Mouse (Mus musculus) CH12.LX (cell line): Measurements from ENCODE around the gene Ugcg. TPM values are rescaled to one million over a fixed set of nuclear protein-coding genes. Genes with fewer than 3 reads are reported as not detected.

Source experiments
- DNase-seq: peaks from one replicate; pipeline ENCODE4 v3.0.0-alpha.2; 2013; ENCODE audit errors: extremely low read depth
- H3K27ac ChIP-seq: 2 replicates; pipeline ENCODE4 v1.5.1; 2012; ENCODE audit warnings: low read depth, mild to moderate bottlenecking, control low read depth, moderate library complexity; ENCODE audit not compliant: insufficient read depth
- H3K27me3 ChIP-seq: replicated peaks from 2 replicates; pipeline ENCODE3; 2012; ENCODE audit warnings: inconsistent platforms
- H3K36me3 ChIP-seq, 2 experiments: replicated peaks in 1 of 2; 2 replicates each; pipeline versions ENCODE3 to v1.6.1; 2012; ENCODE audit warnings: inconsistent platforms in 1 of 2, low read length in 1 of 2, mild to moderate bottlenecking in 1 of 2, mixed read lengths in 1 of 2, moderate library complexity in 1 of 2; ENCODE audit not compliant: control insufficient read depth in 1 of 2, insufficient read depth in 1 of 2
- H3K4me1 ChIP-seq, 2 experiments: 2 replicates each; pipeline ENCODE4 v1.6.1; 2012; ENCODE audit warnings: inconsistent platforms in 1 of 2, moderate library complexity in 1 of 2; ENCODE audit not compliant: insufficient read depth in 2 of 2, control insufficient read depth in 1 of 2
- H3K4me2 ChIP-seq: 2 replicates; pipeline ENCODE4 v1.6.1; 2012; ENCODE audit warnings: low read depth, mild to moderate bottlenecking, control low read depth; ENCODE audit not compliant: poor library complexity, insufficient read depth, severe bottlenecking
- H3K4me3 ChIP-seq, 3 experiments: fragments of 150-350 bp in 1 of 3; sonication (generic) in 1 of 3; replicated peaks in 1 of 3; 2 replicates each; pipeline versions ENCODE3 to v1.5.1; 2011 to 2012; ENCODE audit warnings: low read depth in 2 of 3, low read length in 2 of 3, mild to moderate bottlenecking in 2 of 3, moderate library complexity in 2 of 3, control low read depth in 1 of 3, improper control_type of control experiment in 1 of 3, inconsistent platforms in 1 of 3, mixed read lengths in 1 of 3; ENCODE audit not compliant: poor library complexity in 1 of 3
- H3K79me2 ChIP-seq: replicated peaks from 2 replicates; pipeline ENCODE4 v1.6.1; 2012; ENCODE audit warnings: mild to moderate bottlenecking, moderate library complexity; ENCODE audit not compliant: control insufficient read depth, poor library complexity, insufficient read depth, severe bottlenecking; ENCODE audit errors: extremely low read depth
- H3K9ac ChIP-seq: 2 replicates; pipeline ENCODE4 v1.6.1; 2012; ENCODE audit warnings: low read depth, mild to moderate bottlenecking, control low read depth, moderate library complexity; ENCODE audit not compliant: insufficient read depth
- H3K9me3 ChIP-seq: replicated peaks from 2 replicates; pipeline ENCODE3; 2012; ENCODE audit warnings: low read length, inconsistent platforms, mixed read lengths
- BHLHE40 ChIP-seq: IDR thresholded peaks from 2 replicates; pipeline ENCODE4 v1.6.1; 2011; ENCODE audit warnings: mild to moderate bottlenecking, low read depth, low read length, improper control_type of control experiment
- CHD1 ChIP-seq: IDR thresholded peaks from 2 replicates; pipeline ENCODE4 v1.6.1; 2012; ENCODE audit warnings: low read depth, low read length, improper control_type of control experiment, inconsistent platforms
- CTCF ChIP-seq, 2 experiments: IDR thresholded peaks in 1 of 2; conservative IDR thresholded peaks in 1 of 2; 2 replicates each; pipeline ENCODE4 v1.5.1; 2011 to 2012; ENCODE audit warnings: low read depth in 2 of 2, low read length in 2 of 2, improper control_type of control experiment in 1 of 2, inconsistent platforms in 1 of 2, mild to moderate bottlenecking in 1 of 2, moderate library complexity in 1 of 2
- ELF1 ChIP-seq: IDR thresholded peaks from 2 replicates; pipeline ENCODE4 v1.6.1; 2014; ENCODE audit warnings: low read depth, mild to moderate bottlenecking, inconsistent platforms, low read length, improper control_type of control experiment
- EP300 ChIP-seq: IDR thresholded peaks from 2 replicates; pipeline ENCODE4 v1.6.1; 2011; ENCODE audit warnings: low read length, improper control_type of control experiment
- ETS1 ChIP-seq: conservative IDR thresholded peaks from 2 replicates; pipeline ENCODE4 v1.6.1; 2012; ENCODE audit warnings: low read depth, mild to moderate bottlenecking, inconsistent platforms, low read length, improper control_type of control experiment, moderate library complexity
- IRF4 ChIP-seq: IDR thresholded peaks from 2 replicates; pipeline ENCODE4 v1.6.1; 2014; ENCODE audit warnings: low read depth, mild to moderate bottlenecking, inconsistent platforms, low read length, improper control_type of control experiment
- MXI1 ChIP-seq: IDR thresholded peaks from 2 replicates; pipeline ENCODE4 v1.6.1; 2011; ENCODE audit warnings: mild to moderate bottlenecking, low read depth, low read length, improper control_type of control experiment
- NELFE ChIP-seq: IDR thresholded peaks from 2 replicates; pipeline ENCODE4 v1.6.1; 2011; ENCODE audit warnings: low read depth, low read length, improper control_type of control experiment
- NRF1 ChIP-seq: IDR thresholded peaks from 2 replicates; pipeline ENCODE4 v1.6.1; 2014; ENCODE audit warnings: low read depth, mild to moderate bottlenecking, inconsistent platforms, low read length, improper control_type of control experiment, moderate library complexity
- POLR2A ChIP-seq: IDR thresholded peaks from 2 replicates; pipeline ENCODE4 v1.6.1; 2011; ENCODE audit warnings: low read depth, mild to moderate bottlenecking, improper control_type of control experiment, low read length
- RAD21 ChIP-seq: IDR thresholded peaks from 2 replicates; pipeline ENCODE4 v1.6.1; 2011; ENCODE audit warnings: low read depth, mild to moderate bottlenecking, low read length, improper control_type of control experiment, moderate library complexity
- SIN3A ChIP-seq: IDR thresholded peaks from 2 replicates; pipeline ENCODE4 v1.6.1; 2012; ENCODE audit warnings: low read length, improper control_type of control experiment, inconsistent platforms
- TCF12 ChIP-seq: IDR thresholded peaks from 2 replicates; pipeline ENCODE4 v1.6.1; 2014; ENCODE audit warnings: low read depth, mild to moderate bottlenecking, inconsistent platforms, low read length, improper control_type of control experiment
- UBTF ChIP-seq: IDR thresholded peaks from 2 replicates; pipeline ENCODE4 v1.6.1; 2012; ENCODE audit warnings: low read depth, mild to moderate bottlenecking, inconsistent platforms, low read length, improper control_type of control experiment, moderate library complexity
- ZMIZ1 ChIP-seq: IDR thresholded peaks from 2 replicates; pipeline ENCODE4 v1.6.1; 2012; ENCODE audit warnings: low read depth, mild to moderate bottlenecking, inconsistent platforms, low read length, improper control_type of control experiment
- dilution Hi-C: fragments of 300-500 bp; cut with MboI; formaldehyde crosslinking; loops from 2 replicates; pipeline ENCODE4 v1.14.3; 2020; ENCODE audit warnings: low sequenced_read_pairs; ENCODE audit not compliant: extremely low pct_unique_long_range_greater_than_20kb, extremely low pct_ligation_motif_present
- in situ Hi-C: fragments of 300-500 bp; cut with MboI; formaldehyde crosslinking; loops from 3 replicates; pipeline ENCODE4 v1.14.3; 2019; ENCODE audit warnings: low sequenced_read_pairs, low pct_ligation_motif_present, low pct_unique_long_range_greater_than_20kb, mixed read lengths
- polyA plus RNA-seq: library from polyadenylated mRNA; unstranded; fragments of >175 nt; gene quantifications from 2 replicates; pipeline ENCODE4 v1.2.1, GENCODE M21; 2012; ENCODE audit warnings: low read depth; ENCODE audit not compliant: insufficient read length
- total RNA-seq, 2 experiments: library from RNA; depleted of rRNA; stranded (reverse); fragments of 300-350 nt in 1 of 2; fragments of >200 nt in 1 of 2; gene quantifications; 2 replicates each; pipeline ENCODE4 v1.2.3; 2012 to 2014

The Ugcg gene
- total and polyA plus RNA-seq, 3 experiments = 25.8 to 69.5 (median 28.7) TPM

DNA sequence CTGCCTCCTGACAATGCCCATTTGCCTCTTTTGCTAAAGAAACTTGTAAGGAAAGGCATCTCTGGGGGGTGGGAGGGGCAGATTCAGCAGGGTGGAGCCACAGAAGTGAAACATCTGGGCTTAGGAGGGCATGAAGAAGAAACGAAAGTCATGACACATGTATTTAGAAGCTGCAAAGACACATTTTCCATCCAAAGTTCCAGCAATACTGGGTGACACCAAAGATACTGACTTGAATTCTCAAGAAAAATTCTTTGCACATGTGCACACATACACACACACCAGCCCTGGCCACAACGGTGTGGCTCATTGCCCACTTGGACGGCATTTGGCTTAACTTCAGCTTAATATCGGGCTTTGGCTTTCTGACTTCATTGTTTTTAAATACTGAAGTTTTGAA, 35.8 kb downstream of the Ugcg start (continued):
- TF ChIP-seq TCF12 = peak; percentile 56
- peak; percentile 83 for TF ChIP-seq ETS1
- no peak for TF ChIP-seq ZMIZ1

GRCm38 (mm10) chr4:59227047-59227446, 38.0 kb downstream of the Ugcg start:
- Histone ChIP-seq H3K4me2 (no peak overlapping the region), H3K9ac (no peak overlapping the region), H3K9me3 (no peaks in the 10 kb centered on the region), H3K4me1 (peaks cover 2 to 27% of the 10 kb centered on the region in 2 experiments; a peak in 2 of 4 replicates), H3K27ac (no peak overlapping the region), H3K36me3 (peaks cover 6 to 23% of the 10 kb centered on the region in 2 experiments), H3K27me3 (no peaks in the 10 kb centered on the region), H3K79me2 (no peaks in the 10 kb centered on the region), H3K4me3 (no peak overlapping the region)
- in situ Hi-C loops = no loop called here
- dilution Hi-C loops = no loop called here
- TF ChIP-seq SIN3A = no peak
- no peak for DNase-seq

DNA sequence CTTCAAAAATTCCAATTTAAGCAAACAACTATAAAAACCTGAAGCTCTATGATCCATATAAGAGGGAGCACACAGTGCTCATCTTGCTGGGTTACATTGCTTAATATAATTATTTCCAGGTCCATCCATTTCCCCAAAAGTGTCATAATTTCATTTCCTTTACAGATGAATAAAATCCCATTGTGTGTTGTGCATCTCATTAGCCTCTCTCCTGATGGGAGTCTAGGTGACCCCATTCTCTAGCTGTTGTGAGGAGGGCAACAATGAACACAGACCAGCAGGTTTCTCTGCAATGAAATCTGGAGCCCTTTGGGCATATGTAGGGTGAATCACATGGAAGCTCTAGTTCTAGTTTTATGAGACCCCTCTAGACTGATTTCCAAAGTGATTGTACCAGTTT, 39.9 kb downstream of the Ugcg start:
- Histone ChIP-seq H3K9ac (no peak overlapping the region), H3K4me2 (no peak overlapping the region), H3K79me2 (no peaks in the 10 kb centered on the region), H3K27me3 (no peaks in the 10 kb centered on the region), H3K4me3 (no peak overlapping the region), H3K36me3 (peaks cover 0 to 8% of the 10 kb centered on the region in 2 experiments), H3K4me1 (peaks cover 2 to 23% of the 10 kb centered on the region in 2 experiments; a peak in 2 of 4 replicates), H3K9me3 (no peaks in the 10 kb centered on the region), H3K27ac (no peak overlapping the region)
- dilution Hi-C loops = no loop called here
- no peak for DNase-seq
- in situ Hi-C loops = no loop called here
- no peak for TF ChIP-seq NRF1
- TF ChIP-seq BHLHE40 = no peak
- TF ChIP-seq RAD21 = no peak
- no peak for TF ChIP-seq ZMIZ1
- TF ChIP-seq CTCF (conservative IDR thresholded peaks at IDR 0.05 in 1 of 2, IDR thresholded peaks at IDR 0.05 in 1 of 2; ENCODE audit: low read depth in 2 of 2, low read length in 2 of 2) = no peak

DNA sequence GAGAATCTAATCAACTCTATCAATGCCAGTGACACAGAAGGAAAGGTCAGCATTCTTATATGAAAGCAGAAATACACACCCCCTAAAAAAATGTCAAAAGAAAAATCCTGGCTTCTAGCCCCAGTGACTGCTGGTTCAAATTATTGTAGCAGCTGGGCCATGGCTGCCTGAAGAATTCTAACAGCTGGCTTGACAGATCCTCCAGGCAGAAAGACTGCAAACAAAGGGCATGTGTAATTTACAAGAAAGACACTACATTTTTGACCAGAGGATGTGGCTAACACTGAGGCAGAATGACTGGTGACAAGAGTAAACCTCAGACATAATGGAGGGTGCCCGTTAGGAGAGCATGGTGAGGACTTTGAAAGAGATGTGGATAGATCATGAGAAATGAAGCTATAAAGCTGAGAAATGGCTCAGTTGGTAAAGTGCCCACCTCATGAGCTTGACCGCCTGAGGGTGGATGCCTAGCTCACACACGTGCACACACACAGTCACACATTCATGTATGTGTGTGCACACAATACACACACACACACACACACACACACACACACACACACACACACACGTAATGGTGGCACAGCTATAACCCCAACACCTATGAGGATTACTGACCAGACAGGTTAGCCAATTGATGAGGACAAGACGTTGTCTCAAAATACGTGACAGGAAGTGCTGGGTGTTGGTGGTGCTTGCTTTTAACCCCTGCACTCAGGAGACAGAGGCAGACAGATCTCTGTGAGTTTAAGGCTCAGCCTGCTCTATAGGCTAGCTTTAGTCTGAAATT, 42.4 kb downstream of the Ugcg start:
- H3K4me2 ChIP-seq = no peak overlapping the region
- no peak for TF ChIP-seq MXI1
- no peak for TF ChIP-seq EP300
- no peak for TF ChIP-seq CTCF (conservative IDR thresholded peaks at IDR 0.05 in 1 of 2, IDR thresholded peaks at IDR 0.05 in 1 of 2; ENCODE audit: low read depth in 2 of 2, low read length in 2 of 2)
- no peak for TF ChIP-seq NELFE
- no peak for TF ChIP-seq ELF1
- TF ChIP-seq SIN3A = no peak
- TF ChIP-seq IRF4 = no peak
- no peak for TF ChIP-seq BHLHE40
- TF ChIP-seq UBTF = no peak
- no peak for TF ChIP-seq POLR2A
- TF ChIP-seq CHD1 = no peak
- no peak for TF ChIP-seq ZMIZ1
- H3K27ac ChIP-seq = no peak overlapping the region
- DNase-seq = no peak
- H3K79me2 ChIP-seq = no peaks in the 10 kb centered on the region
- peaks cover 2 to 3% of the 10 kb centered on the region in 2 experiments; a peak in 1 of 4 replicates for H3K4me1 ChIP-seq
- H3K4me3 ChIP-seq = no peak overlapping the region
- H3K36me3 ChIP-seq = peaks cover 0 to 3% of the 10 kb centered on the region in 2 experiments
- dilution Hi-C loops (no loop called here), in situ Hi-C loops (no loop called here)
- H3K9me3 ChIP-seq = no peaks in the 10 kb centered on the region
- H3K9ac ChIP-seq = no peak overlapping the region
- no peaks in the 10 kb centered on the region for H3K27me3 ChIP-seq
